Mouse (Mus musculus): ENCODE data around the gene Tada2b.

Tada2b gene

DNA sequence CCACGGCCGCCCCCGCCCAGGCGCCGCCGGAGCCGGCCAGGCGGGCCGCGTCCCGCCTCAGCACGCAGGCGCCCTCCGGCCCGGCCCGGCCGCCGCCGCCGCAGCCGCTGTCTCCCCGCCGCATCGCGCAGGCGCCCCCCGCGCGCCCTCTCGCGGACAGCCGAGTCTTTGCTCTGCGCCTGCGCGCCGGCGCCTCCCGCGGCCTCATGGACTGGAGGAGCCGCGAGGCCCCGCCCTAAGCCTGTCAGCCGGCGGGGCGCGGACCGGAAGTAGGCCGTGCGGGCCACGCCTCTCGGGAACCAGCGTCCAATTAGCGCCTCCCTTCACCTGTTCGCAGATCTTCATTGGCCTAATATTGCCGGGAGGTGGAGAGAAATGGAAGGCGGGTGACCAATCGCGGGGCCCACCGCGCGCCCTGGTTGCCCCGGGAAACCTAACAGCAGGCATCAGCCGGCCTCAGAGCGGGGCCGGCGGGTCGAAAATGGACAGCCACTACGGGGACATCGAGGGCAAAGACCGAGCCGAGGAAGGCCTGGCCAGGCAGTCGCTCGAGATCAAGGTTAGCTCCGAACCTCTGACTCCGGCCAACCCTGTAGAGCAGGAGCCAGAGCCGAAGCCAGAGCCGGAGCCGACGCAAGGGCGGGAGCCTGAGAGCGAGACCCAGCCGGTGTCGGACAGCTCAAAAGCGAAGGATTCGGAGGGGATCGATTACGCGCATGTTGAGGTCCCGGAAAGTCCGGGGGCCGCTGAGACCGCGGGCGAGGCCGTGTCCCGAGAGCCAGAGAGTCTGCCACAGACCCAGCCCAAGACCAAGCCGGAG is at the start of gene Tada2b, which contains the start of gene Ccdc96:
Gene Tada2b (minus strand): TSS at position 115 of the 820 bp plus-strand sequence.
Gene Ccdc96 (plus strand): TSS at position 418 of the 820 bp plus-strand sequence.
- DNase-seq (ENCODE audit: low spot score), result peak; percentile 98

- peak; percentile 97 for DNase-seq (ENCODE audit: low spot score)
Observed at GRCm38 (mm10) chr5:36530129-36530751, 46.2 kb upstream of the Tada2b start.

- no peak for DNase-seq (ENCODE audit: low spot score)
Observed at GRCm38 (mm10) chr5:36529698-36530097, 45.6 kb upstream of the Tada2b start.

DNA sequence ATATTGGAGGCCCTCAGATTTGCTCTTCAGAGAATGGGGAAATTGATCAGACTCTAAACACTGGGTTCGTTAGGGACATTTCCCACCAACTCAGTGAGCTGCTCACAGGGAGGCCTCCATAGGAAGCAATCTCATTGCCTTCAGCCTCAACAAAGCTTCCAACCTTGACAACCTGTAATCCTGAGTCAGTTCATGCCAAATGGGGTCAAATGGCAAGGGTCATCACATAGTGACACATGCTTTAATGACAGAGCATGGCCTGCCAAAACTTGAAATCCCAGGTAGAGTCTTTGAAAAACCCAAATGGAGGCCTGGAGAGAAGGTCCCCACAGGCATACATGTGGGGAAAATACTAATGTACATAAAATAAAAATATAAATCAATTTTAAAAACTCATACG is 42.8 kb upstream of the Tada2b start:
- DNase-seq (ENCODE audit: low spot score), result no peak

DNA sequence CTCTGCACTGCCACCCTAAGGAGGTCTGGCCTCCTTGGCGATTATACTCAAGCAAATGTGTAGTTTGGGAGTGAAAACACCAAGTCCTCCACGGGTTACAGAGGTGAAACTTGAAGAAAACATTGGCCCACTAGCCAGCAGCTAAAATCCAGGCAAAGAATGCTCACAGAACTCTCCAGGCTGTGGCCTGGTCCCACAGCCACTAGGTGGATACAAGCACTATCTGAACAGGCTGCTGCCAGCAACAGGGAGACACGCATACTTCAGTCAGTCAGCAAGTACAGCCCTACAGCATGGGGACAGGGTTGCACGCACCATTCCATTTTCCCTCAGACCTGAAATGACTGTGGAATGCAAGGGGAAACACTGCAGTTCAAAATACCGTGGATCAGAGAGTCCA is 42.2 kb upstream of the Tada2b start:
- DNase-seq (ENCODE audit: low spot score), result no peak

DNA sequence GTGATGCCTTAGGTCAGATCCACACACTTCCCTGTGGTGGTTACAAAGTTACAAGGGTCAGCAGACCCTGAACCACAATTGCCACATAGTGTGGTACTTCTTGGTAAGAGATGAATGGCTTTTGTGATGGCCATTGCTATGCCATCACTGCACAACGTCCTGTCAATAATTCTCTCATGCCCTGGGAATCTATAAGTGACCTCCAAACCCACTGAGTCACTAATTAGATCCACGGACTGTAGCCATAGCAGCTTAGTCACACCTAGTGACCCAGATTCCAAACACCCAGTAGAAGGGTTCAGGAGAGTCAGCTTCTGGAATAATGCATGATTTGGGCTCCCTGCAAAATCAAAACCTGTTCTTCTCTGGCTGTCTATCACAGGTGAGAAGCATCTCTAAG is 41.1 kb upstream of the Tada2b start:
- DNase-seq (ENCODE audit: low spot score), result no peak

DNA sequence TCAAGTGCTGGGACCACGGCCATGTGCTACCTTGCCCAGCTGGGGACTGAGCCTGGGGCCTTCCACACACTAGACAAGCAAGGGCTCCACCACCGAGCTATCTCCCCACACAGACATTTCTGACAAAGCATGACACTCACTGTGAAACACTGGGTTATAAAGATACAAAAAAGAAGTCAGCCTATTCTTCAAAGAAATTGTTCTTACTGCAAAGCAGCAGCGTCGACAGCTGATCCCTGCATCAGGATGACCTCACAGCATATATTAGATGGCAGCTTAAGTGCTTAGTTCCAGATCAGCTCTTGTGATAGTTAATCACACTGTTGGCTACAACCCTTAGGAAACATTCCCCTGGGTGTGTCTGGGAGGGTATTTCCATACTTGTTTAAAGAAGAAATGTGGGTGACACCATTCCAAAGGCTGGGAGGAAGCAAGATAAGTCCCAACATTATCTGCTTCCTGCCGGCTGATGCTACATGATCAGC is 39.2 kb upstream of the Tada2b start:
- DNase-seq (ENCODE audit: low spot score), result no peak

DNA sequence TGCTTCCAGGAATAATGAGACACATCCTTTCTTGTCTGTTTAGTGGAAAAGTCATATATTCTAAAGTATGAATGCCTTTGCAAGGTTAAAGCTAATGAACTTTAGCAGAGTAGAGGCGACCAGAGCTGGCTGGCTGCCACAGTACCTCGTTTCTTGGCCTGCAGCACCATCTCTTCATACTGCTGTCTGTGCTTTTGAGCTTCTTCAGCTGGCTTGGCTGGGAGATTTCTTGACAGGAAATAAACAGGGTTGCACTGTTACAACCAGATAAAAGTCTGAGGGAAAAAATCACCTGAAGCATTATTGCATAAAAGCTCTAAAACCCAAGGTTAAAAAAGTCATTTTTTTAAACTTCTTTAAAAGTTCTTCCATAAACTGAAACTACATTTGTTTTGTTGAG is 38.7 kb upstream of the Tada2b start:
- no peak for DNase-seq (ENCODE audit: low spot score)

GRCm38 (mm10) chr5:36519751-36520150 is 35.7 kb upstream of the Tada2b start:
- DNase-seq (ENCODE audit: low spot score), result no peak

DNA sequence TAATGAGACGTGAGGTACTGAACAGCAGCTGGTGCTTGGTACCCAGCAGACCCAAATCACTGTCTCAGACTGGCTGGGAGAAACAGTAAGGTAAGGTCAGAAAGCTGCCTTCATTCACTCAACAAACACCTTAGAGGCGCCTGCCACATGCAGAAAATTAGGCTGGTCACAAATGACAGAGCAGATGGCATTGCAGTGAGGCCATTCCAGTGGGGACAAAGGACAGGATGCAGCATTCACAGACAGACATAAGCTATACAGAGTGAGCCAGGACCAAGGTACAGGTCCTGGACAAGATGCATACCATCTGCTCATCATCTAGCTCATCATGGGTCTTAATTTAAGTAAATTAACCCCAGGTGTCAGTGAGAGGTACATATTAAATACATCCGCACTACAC is 33.5 kb upstream of the Tada2b start:
- no peak for DNase-seq (ENCODE audit: low spot score)

GRCm38 (mm10) chr5:36515558-36515957 is 31.5 kb upstream of the Tada2b start:
- no peak for DNase-seq (ENCODE audit: low spot score)

DNA sequence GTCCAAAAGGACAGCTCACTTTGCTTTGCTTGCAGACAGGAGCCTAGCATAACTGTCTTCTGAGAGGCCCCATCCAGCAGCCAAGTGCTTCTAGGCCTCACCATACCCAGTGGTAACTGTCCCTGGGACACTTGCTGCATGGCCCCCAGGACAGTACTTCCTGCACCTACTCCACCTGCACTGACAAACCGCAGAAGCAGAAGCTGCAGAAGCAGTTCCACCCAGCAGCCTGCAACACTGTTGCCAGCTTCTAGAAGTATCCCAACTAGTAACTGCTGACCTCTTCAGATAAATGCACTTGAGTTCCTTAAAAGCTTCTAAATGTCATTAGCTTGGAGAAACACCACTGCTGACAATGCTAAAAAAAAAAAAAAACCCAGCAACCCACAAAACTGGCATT is 31.0 kb upstream of the Tada2b start:
- DNase-seq (ENCODE audit: low spot score), result no peak

DNA sequence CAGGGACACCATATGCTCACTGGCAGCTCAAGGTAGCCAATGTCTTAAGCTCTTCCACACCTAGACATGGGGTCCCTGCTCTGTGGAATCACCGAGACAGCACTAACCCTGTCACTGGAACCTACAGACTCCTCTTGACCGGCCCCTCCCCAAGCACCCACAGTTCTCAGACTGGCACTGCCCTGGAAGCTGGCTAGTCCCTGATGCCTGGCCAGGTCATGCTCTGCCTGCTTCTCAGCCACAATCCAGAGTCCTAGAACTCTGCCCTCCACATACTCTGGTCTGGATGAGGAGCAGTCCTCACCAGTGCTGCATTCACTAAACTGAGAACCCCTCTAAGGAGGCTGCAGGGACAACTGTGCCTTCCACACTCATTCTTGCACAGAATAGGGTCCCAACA is 26.9 kb upstream of the Tada2b start:
- no peak for DNase-seq (ENCODE audit: low spot score)

- DNase-seq (ENCODE audit: low spot score), result no peak
Observed at GRCm38 (mm10) chr5:36508351-36508750, 24.3 kb upstream of the Tada2b start.

DNA sequence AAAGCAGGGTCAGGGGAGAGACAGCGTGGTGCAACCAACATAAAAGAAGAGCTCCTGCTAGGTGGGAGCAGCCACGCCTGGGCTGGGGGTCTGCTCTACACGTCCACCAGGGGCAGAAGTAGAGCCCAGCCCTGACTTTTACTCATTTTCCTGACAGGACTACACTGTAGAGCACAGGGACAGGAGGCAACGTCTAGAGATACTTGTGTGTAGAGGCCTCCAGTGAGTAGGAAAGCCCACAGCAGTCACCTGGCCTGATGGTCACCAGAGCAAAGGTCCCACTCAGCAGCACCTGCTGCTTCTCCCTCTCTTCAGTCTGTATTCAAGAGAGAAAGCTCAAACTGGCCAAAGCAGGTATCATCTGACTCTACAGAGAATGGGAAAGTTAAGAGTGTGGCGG is 21.6 kb upstream of the Tada2b start:
- no peak for DNase-seq (ENCODE audit: low spot score)

GRCm38 (mm10) chr5:36505235-36505634 is 21.1 kb upstream of the Tada2b start:
- no peak for DNase-seq (ENCODE audit: low spot score)

DNA sequence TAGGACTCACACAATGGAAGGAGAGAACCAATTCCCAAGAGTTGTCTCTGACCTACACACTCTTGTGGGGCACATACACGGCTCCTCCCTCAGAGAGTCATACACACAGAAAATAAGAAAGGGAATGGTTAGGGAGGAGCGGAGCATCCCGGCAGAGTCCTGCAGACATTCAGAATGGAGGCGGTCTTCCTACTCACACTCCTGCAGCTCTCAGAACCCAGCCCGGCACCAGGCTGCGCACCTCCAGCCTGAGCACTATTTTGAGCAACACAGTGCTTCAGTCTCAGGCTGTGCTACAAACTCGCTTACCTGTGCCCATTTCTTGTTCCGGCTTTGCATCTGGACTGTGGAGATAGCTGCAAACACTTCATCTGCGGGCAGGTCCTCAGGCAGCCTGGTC is 10.6 kb upstream of the Tada2b start:
- DNase-seq (ENCODE audit: low spot score), result no peak

DNA sequence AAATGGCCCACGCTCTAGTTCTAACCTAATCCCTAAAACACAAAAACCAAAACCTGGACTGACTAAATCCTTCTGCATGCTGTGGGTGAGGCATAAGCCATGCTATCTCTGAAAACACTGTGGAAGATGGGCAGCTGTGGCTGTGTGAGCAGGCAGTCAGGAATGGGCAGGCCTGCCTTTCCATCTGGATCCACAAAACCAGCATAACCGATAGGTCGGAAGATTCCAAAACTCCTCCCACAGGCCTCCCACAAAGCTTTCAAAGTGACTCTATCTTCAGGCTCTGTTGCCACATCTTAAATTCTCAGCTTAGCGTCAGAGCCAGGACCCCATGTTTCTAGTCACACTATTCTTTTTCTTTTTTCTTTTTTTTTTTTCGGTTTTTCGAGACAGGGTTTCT is 9.8 kb upstream of the Tada2b start:
- DNase-seq (ENCODE audit: low spot score), result no peak

DNA sequence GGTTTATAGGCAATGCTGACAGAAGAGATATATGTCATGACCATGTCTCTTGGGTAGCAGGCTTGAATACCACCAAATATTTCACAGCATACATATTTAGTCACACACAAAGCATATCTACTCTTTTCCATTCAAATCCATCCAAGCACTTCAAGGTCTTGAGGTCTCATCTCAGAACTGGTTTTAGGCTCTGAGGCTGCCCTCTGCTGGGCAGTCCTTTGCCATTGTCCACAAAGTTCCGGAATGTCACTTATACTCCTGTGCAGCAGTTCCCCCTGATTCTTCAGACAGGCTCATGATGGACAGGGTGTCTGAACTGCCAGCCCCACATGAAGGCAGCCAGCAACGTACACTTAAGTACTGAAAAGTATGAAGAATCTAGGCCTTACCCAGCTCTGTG is 5.1 kb upstream of the Tada2b start:
- DNase-seq (ENCODE audit: low spot score), result peak; percentile 38

GRCm38 (mm10) chr5:36485306-36485705 is 1.2 kb upstream of the Tada2b start:
- DNase-seq (ENCODE audit: low spot score), result no peak

DNA sequence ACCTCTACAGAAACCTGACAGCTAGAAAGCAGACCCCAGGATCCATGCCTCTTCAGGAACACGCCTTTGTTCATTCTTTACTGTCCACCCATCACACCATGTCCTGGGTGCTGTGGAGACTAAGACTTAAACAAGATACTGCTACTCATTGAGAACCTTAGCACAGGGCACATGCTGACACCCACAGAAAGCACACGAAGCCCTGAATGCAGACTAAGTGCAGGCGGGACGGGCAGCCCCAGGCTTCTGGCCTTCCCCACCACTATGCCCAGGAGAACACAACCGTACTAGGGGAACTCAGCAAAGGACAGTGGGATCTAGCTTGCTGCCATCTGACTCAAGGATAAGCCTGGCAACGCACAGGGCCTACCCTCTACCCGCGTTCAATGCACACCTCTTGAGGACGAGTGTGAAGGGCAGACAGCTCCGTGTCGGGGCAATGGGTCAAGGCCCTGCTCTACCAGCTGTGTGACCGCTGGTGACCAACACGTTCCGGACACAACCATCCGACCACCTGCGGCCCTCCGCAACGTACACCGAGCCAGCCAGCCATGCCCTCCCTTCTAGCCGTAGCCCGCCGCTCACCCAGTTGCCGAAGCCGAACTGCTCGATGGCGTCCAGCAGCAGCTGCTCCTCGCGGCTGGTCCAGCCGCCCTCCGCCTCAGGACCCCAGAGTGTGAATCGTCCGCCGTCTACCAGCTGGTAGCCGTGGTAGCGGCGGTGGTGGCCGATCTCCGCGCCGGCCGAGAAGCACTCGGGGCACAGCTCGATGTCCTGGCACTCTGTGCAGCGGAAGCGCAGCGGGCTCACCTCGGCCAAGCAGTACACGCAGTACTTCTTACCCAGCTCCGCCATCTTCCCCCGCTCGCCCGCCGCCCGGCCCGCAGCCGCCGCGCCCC is 633 bp downstream of the Tada2b start:
- no peak for DNase-seq (ENCODE audit: low spot score)

GRCm38 (mm10) chr5:36481114-36481513 is 3.0 kb downstream of the Tada2b start:
- no peak for DNase-seq (ENCODE audit: low spot score)

Data from ovary, postnatal 36 days (tissue).